Mouse (Mus musculus): Measurements from ENCODE around the gene Bcl11a. TPM values are rescaled to one million over a fixed set of nuclear protein-coding genes. Genes with fewer than 3 reads are reported as not detected.

Bcl11a gene
- 4.5 and 4.9 TPM in 2 replicates for polyA plus RNA-seq (2012)

DNA sequence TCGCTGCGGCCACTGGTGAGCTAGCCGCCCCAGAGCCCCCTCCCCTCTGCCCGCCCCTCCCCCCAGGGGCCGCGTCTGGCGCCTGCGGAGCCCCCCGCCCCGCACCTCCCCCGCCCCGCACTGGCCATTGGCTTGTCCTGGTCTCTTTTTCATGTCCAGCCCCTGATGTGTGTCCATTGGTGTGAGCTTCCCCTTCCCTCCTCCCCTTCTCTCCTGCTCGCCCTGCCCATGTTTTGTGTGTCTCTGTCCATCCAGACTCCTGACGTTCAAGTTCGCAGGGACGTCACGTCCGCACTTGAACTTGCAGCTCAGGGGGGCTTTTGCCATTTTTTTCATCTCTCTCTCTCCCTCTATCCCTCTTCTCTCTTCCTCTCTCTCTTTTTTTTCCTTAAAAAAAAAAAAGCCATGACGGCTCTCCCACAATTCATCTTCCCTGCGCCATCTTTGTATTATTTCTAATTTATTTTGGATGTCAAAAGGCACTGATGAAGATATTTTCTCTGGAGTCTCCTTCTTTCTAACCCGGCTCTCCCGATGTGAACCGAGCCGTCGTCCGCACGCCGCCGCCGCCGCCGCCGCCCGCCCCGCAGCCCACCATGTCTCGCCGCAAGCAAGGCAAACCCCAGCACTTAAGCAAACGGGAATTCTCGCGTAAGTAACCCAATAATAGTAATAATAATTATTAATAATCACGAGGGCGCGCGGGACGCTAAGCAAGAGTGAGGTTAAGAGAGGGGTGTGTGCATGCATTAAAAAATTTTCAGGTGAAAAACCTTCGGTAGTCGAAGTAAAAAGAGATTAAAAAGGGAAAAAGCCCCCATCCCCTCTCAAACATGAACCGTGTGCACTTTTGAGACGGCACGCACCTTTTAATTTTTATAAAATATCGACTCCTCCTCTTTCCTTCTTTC is at the start of gene Bcl11a:
Gene Bcl11a, plus strand, starts transcription at position 262 of the 911 bp plus-strand sequence.
- Histone ChIP-seq H3K36me3 (ENCODE audit: control insufficient read depth) (no peaks in the 10 kb centered on the region; the same call in 1 of the 2 replicates), H3K9me3 (ENCODE audit: control insufficient read depth, low read length) (no peaks in the 10 kb centered on the region), H3K27me3 (ENCODE audit: control insufficient read depth) (peaks cover 47% of the 10 kb centered on the region), H3K4me1 (ENCODE audit: control insufficient read depth) (peaks cover 80% of the 10 kb centered on the region), H3K4me3 (replicated peaks) (peak within 1 kb of the TSS; percentile 92)
- TF ChIP-seq GATA1 (IDR thresholded peaks at IDR 0.05; ENCODE audit: low read length) (no peak), TAL1 (IDR thresholded peaks at IDR 0.05; ENCODE audit: low read length) (no peak)

DNA sequence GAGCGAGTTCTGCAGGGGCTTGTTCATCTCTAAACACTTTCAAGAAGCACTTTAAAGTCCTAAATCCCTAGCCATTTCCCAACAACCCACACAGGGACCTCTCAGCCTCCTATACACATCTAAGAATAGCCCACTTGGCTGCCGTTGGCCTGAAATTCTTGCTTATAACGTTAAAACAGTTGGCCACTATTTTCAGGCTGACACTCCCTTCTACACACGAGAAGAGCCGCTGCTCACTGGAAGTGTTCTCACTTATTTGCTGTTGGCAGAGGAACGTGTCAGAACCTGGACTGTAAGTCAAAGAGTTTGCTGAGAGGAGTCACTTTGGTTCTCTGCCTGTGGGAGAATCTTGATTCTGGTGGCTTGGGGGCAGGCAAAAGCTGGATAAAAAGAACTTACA is 33.8 kb upstream of the Bcl11a start:
- peaks cover 3% of the 10 kb centered on the region; the same call in 1 of the 2 replicates for H3K27me3 ChIP-seq (ENCODE audit: control insufficient read depth)
- H3K4me3 ChIP-seq (replicated peaks), result no peak overlapping the region
- H3K9me3 ChIP-seq (ENCODE audit: control insufficient read depth, low read length), result no peaks in the 10 kb centered on the region
- no peaks in the 10 kb centered on the region for H3K36me3 ChIP-seq (ENCODE audit: control insufficient read depth)
- no peaks in the 10 kb centered on the region for H3K4me1 ChIP-seq (ENCODE audit: control insufficient read depth)
- TF ChIP-seq GATA1 (IDR thresholded peaks at IDR 0.05; ENCODE audit: low read length), result no peak
- no peak for TF ChIP-seq TAL1 (IDR thresholded peaks at IDR 0.05; ENCODE audit: low read length)

DNA sequence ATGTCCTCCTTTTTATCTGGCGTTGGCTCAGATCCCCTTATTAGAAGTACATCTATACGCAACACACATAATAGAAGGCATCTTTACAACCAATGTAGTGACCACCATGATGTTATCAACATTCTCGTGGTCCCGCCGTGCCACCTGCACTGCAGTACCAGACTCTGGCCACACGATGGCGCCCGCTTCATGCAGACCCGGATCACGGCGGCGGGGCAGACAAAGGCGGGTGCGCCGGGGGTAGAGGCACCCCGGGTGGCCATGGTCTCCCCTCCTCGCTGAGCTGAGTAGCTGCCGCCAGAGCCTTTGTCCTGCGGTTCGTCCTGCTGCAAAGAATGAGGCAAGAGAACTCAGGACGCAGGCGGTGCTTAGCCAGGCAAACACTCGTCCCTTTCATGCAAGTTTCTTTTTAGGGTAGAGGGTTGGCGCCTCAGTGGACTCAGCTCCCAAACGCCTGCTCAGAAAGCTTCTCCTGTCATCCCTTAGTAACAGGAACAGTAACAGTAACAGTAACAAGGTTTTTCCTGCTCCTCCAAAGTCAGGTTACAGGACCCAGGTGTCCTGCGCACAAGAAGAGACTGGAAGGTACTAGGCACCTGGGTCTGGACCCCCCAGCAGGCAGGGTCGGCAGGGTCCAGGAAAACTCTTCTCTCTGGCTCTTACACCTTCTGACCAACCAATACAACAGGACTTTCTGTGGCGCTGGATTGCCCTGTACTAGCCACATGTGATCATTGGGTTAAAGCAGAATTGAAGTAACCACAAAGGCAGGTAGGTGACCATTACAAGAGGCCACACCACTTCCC is 28.4 kb upstream of the Bcl11a start:
- H3K4me1 ChIP-seq (ENCODE audit: control insufficient read depth), result peaks cover 7% of the 10 kb centered on the region
- TF ChIP-seq TAL1 (IDR thresholded peaks at IDR 0.05; ENCODE audit: low read length) (no peak), GATA1 (IDR thresholded peaks at IDR 0.05; ENCODE audit: low read length) (no peak)
- peak overlapping the region; percentile 56 for H3K4me3 ChIP-seq (replicated peaks)
- H3K9me3 ChIP-seq (ENCODE audit: control insufficient read depth, low read length), result no peaks in the 10 kb centered on the region
- H3K27me3 ChIP-seq (ENCODE audit: control insufficient read depth), result peaks cover 31% of the 10 kb centered on the region
- no peaks in the 10 kb centered on the region for H3K36me3 ChIP-seq (ENCODE audit: control insufficient read depth)

DNA sequence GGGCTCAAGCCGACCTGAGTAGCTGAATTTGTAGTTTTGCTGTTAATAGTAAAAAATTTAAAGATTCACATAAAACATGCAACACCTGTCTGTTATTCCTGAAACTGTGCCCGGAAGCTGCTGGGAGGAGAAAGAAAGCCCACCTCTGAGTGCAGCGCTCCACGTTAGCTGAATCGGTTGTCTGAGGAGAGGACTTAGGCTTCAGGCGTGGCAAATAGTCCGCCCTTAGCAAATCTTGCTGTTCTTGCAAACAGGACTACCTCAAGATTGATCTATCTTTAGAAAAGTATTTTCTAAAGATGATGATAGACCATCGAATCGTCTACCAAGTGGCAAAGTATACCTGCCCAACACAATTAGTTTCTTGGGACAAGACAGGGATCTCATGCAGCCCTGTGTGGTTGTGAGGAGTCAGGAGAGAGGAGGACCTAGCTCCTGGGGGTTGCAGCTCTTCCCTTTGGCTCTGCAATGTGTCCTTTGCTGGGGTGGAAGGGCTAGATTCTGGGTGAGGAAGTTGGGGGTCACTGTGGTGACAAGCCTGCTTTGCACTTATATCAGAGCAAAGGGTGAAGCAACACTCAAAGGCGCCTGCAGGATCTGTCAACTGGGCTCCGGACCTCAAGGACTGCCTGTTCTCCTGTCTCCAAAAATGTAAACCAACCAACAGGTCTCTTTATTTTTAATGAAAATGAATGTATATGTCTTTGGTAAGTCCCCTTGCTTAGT is 27.7 kb upstream of the Bcl11a start:
- H3K4me3 ChIP-seq (replicated peaks), result no peak overlapping the region
- H3K27me3 ChIP-seq (ENCODE audit: control insufficient read depth), result peaks cover 31% of the 10 kb centered on the region
- peaks cover 7% of the 10 kb centered on the region for H3K4me1 ChIP-seq (ENCODE audit: control insufficient read depth)
- no peak for TF ChIP-seq TAL1 (IDR thresholded peaks at IDR 0.05; ENCODE audit: low read length)
- no peaks in the 10 kb centered on the region for H3K9me3 ChIP-seq (ENCODE audit: control insufficient read depth, low read length)
- H3K36me3 ChIP-seq (ENCODE audit: control insufficient read depth), result no peaks in the 10 kb centered on the region

DNA sequence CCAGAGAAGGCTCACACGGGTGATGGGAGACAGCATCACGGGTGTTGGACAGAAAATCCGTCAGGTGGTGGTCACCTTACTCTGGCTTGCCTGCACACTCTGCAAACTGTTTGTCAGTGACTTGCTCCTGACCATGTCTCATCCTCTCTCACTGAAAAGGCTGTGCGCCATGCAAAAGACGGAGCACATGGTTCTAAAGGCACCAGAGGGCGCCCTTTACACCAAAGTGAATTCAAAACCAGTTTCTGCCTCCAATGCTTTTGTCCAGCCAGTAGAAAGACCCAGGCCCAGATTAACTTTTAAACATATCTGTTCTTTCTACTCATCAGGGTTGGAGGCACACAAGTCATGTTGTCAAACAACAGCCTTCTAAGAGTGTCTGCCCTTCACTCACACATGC is 25.0 kb upstream of the Bcl11a start:
- Histone ChIP-seq H3K9me3 (ENCODE audit: control insufficient read depth, low read length) (no peaks in the 10 kb centered on the region), H3K4me1 (ENCODE audit: control insufficient read depth) (peaks cover 7% of the 10 kb centered on the region), H3K4me3 (replicated peaks) (no peak overlapping the region), H3K36me3 (ENCODE audit: control insufficient read depth) (no peaks in the 10 kb centered on the region), H3K27me3 (ENCODE audit: control insufficient read depth) (peaks cover 39% of the 10 kb centered on the region)
- TF ChIP-seq GATA1 (IDR thresholded peaks at IDR 0.05; ENCODE audit: low read length) (no peak), TAL1 (IDR thresholded peaks at IDR 0.05; ENCODE audit: low read length) (no peak)

DNA sequence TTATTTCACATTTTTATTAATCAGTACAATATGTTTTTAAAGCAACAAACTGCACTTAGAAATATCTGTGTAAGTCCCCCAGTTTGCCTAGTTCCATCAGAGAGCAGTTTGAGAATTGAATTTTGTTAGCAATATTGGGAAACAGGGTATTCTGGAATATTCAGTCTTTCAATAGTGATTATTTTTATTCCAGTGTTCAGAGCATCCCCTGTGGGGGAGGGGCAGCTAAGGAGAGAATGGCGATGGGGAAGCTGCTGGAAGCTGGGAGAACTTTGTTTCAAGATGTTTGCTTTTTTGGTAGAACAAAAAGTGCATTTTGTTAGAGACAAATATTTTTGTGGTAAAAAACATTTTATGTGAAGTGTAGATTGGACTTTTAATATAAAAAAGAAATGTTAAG is 18.7 kb upstream of the Bcl11a start:
- H3K4me1 ChIP-seq (ENCODE audit: control insufficient read depth), result no peaks in the 10 kb centered on the region
- H3K9me3 ChIP-seq (ENCODE audit: control insufficient read depth, low read length), result no peaks in the 10 kb centered on the region; the same call in 1 of the 2 replicates
- peaks cover 73% of the 10 kb centered on the region for H3K27me3 ChIP-seq (ENCODE audit: control insufficient read depth)
- TF ChIP-seq TAL1 (IDR thresholded peaks at IDR 0.05; ENCODE audit: low read length) (no peak), GATA1 (IDR thresholded peaks at IDR 0.05; ENCODE audit: low read length) (no peak)
- no peaks in the 10 kb centered on the region for H3K36me3 ChIP-seq (ENCODE audit: control insufficient read depth)
- H3K4me3 ChIP-seq (replicated peaks), result no peak overlapping the region

DNA sequence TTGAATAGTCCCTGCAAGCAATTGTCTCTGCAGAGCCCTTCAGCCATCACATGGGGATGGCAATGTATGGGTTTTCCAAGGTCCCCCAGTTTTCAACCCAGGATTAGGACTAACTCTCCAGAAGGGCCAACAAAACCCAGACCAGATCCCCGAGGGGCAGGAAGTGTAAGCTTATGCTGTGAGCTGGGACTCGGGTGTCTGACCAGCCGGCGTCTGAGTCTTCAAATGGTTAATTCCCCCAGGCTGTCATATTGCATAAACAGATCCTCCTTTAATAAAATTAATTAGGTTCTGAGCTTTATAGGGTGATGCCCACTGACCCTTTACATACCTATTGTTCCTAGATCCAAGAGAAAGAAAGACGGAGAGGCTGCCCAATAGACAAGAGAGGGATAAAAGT is 17.4 kb upstream of the Bcl11a start:
- H3K27me3 ChIP-seq (ENCODE audit: control insufficient read depth), result peaks cover 83% of the 10 kb centered on the region
- no peaks in the 10 kb centered on the region for H3K36me3 ChIP-seq (ENCODE audit: control insufficient read depth)
- H3K4me1 ChIP-seq (ENCODE audit: control insufficient read depth), result no peaks in the 10 kb centered on the region
- H3K9me3 ChIP-seq (ENCODE audit: control insufficient read depth, low read length), result no peaks in the 10 kb centered on the region; the same call in 1 of the 2 replicates
- TF ChIP-seq TAL1 (IDR thresholded peaks at IDR 0.05; ENCODE audit: low read length), result no peak
- TF ChIP-seq GATA1 (IDR thresholded peaks at IDR 0.05; ENCODE audit: low read length), result no peak
- H3K4me3 ChIP-seq (replicated peaks), result no peak overlapping the region

DNA sequence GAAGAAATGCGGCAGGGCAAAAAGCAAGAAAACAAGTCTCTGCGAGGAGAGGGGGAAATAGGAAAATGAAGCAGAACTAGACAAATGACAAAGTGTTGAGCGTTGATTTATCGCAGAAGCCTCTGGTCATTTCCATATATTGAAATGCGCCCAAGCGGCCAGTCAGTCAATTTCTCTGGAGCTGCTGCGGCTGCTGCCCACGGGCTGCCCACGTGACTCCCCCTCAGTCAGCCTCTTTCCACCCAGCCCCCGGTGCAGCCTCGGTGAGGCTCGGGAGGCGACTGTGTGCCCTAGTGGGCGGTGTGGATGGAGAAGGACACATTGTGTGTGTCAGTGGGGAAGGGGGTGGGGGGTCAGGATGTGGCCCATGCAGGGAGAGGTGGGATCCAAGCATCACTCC is 16.0 kb upstream of the Bcl11a start:
- Histone ChIP-seq H3K36me3 (ENCODE audit: control insufficient read depth) (no peaks in the 10 kb centered on the region), H3K27me3 (ENCODE audit: control insufficient read depth) (peaks cover 90% of the 10 kb centered on the region), H3K9me3 (ENCODE audit: control insufficient read depth, low read length) (no peaks in the 10 kb centered on the region; the same call in 1 of the 2 replicates), H3K4me3 (replicated peaks) (no peak overlapping the region), H3K4me1 (ENCODE audit: control insufficient read depth) (no peaks in the 10 kb centered on the region)
- TF ChIP-seq TAL1 (IDR thresholded peaks at IDR 0.05; ENCODE audit: low read length) (no peak), GATA1 (IDR thresholded peaks at IDR 0.05; ENCODE audit: low read length) (no peak)

Measured in erythroblast, embryonic 14.5 days (primary cell).